Mouse (Mus musculus): ENCODE measurements around the gene Cep19. TPM values are rescaled to one million over a fixed set of nuclear protein-coding genes. Genes with fewer than 3 reads are reported as not detected.
"Not testable (repeated sequence)": the region's sequence is repeated elsewhere in the genome, so short reads cannot be mapped to it uniquely, and the experiment has no call there.

Gene Cep19
- total RNA-seq (2021) = 10 to 100 TPM; 61.5 to 65.9 TPM
- long read RNA-seq, experiment 1, transcript Cep19-202 (4 exons, 1,718 nt) = major isoform, 88 of 150 reads
- long read RNA-seq, experiment 1, partial matches to known transcripts = 1 of 150 reads
- long read RNA-seq, experiment 1, other reads (novel, unspliced or antisense) = 61 of 150 reads
- long read RNA-seq, experiment 2, transcript Cep19-202 (4 exons, 1,718 nt) = major isoform, 128 of 259 reads
- long read RNA-seq, experiment 2, partial matches to known transcripts = 0 of 259 reads
- long read RNA-seq, experiment 2, other reads (novel, unspliced or antisense) = 131 of 259 reads

DNA sequence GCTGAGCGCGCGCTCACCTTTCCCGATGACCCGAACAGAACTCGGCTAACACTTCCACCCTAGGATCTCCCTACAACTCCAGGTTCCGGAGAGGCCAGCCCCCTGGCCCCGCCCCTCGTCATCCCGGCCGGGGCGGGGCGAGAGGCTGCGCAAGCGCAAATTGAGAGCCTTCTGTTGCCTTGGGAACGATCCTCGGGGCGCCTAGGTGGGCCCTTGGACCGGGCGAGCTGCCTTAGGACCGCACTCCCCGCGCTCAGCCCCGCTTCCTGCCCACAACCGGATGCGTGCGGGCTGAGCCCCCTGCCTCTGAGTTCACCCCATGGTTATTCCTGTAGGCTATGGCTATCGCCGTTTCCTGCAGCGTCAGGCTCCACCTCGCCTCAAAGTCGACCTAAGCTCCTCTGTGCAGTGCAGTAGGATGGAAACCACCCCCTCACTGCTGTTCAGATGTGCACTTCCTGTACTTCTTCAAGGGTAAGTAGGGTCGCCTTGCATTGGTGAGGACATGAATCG lies at the start of gene Cep19, which contains the start of gene Pigx:
TSS of gene Cep19 (plus strand) at position 163 of the 513 bp plus-strand sequence.
TSS of gene Pigx (minus strand) at position 103 of the 513 bp plus-strand sequence.
- peak; percentile 88 to 92 for DNase-seq (ENCODE audit: low spot score in 2 of 2)

DNA sequence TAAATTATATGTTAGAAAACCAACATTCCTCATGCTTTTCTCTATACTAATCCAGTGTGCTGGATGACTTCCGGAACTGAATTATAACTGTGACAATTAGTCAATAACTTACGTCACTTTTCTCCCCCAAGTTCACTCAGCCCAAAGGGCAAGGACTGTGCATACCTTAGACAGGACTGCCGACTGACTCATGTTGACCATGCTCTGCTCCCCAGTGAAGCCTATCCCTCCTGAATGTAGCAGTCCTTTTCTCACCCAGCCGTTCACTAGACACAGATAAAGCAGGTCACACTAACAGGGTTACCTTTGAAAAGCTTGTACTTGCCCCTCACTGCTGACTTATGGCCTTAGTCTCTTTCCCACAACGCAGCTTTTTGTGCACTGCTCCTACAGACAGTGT lies 40.8 kb upstream of the Cep19 start:
- DNase-seq (ENCODE audit: low spot score in 2 of 2) = no peak

DNA sequence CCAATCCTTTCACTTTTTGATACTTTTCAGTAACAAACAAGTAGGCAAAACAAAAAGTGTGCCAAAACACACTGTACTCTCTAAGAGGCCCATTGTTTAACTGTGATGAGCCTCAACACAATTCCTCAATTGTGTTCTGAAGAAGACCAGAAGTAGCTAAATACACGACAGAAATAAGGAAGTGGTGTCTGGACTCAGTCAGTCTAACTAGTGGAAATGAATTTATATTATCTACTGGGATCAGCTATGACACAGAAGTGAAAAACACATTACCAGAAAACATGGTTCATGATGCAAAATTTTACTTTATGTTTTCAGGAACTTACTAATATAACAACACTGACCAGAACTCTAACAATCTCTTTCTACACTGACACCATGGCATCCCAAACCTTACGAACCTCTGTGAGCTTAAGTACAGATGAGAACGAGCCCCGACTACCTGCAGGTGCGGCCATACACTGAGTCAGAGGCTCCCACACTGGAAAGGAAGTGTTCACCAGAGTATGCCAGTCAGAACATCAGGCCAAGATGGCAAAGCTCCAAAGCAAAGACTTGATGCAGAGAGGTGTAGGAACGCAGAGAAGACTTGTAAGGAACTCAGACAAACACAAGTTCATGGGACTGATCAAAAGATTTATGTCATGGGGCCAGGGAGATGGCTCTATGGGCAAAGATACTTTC lies 39.6 kb upstream of the Cep19 start:
- DNase-seq (ENCODE audit: low spot score in 2 of 2) = no peak

DNA sequence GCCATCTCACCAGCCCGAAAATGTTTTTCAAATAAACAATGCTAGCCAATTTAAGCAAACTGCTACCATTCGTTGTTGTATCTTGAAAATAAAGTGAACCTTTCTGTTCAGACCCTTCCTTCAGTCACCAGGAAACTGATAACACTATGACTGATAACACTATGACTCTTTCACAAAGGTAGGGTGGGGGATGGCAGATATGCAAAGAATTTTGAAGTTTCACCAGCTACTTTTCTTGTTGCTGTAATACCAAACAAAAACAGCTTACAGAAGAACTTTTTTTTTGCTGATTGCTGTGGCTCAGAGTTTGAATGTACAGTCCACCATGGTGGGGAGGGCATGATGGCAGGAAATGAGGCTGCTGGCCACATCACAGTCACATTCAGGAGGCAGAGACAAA lies 37.4 kb upstream of the Cep19 start:
- no peak for DNase-seq (ENCODE audit: low spot score in 2 of 2)

DNA sequence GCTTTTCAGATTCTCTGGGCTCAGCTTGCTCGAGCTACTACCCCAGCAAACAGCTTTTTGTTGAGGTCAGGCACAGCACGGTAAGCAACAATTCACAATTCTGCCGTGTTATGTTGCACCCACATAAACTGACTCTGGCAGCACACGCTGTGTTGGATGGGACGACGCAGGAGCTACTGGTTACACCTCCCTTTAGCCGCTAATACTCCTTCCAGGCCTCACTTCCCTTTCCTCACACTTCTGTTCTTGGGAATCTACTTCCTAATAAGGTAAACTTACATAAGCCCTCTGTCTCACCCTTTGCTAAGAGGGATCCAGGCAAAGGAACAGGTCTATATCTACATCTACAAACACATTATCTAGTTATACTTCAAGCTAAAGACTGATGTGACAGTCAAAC lies 35.7 kb upstream of the Cep19 start:
- DNase-seq (ENCODE audit: low spot score in 2 of 2) = no peak

DNA sequence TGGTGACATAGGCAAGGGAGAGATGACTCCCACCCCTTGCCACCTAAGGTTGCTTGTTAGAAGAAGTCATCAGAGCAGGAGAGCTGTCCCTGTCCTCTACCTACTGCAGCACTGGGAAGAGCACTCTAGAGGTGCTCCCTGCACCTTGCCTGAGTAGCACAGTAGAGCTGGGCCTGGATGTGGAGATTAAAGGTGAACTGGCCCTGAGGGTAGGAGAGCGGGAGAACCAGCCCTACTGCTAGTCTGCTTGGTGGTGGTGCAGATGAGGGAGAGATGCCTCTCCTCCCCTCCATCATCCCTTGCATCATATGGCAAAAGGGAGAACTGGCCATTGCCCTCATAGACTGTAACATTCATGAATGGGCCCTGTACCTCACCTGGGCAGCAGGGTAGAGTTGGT lies 32.7 kb upstream of the Cep19 start:
- DNase-seq (ENCODE audit: low spot score in 2 of 2) = no peak

DNA sequence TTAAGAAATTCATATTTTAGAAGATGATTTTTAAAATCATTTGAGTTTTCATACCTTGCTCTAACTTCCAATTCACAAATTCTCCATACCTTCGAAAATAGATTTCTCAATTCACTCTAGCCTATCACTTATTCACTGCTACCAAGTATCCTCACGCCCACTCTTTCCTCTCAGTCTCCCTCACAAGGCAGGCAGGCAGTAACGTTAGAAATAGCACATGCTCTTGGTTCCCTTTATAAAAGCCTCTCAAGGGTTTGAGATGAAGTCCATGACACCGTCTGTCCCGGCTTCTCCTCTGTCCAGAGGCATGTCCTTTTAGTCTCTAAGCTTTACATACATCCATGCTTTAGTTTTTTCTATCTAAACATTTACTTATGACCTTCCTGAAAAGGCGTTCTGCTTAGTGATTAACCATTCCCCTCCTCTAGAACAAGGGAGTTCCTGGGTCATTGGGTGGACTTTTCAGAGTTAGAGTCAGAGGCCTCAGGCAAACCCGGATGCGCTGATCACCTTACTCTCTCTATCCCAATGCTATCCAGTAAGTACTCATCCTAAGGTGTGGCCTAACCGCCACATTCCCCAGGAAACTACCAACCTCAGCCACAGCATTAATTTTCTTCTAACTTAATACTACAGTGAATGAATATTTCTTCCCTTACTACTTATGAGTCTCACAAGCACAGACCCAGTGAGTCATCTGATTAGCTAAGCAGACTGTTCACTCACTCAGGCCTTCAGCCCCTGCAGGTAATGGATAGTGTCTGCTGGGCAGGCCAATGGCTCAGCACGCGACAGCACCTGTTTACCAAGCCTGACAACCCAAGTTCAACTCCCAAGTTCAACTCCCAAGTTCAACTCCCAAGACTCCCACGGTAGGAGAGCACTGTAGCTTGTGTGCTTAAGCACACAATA lies 31.0 kb upstream of the Cep19 start:
- DNase-seq (ENCODE audit: low spot score in 2 of 2) = no peak

DNA sequence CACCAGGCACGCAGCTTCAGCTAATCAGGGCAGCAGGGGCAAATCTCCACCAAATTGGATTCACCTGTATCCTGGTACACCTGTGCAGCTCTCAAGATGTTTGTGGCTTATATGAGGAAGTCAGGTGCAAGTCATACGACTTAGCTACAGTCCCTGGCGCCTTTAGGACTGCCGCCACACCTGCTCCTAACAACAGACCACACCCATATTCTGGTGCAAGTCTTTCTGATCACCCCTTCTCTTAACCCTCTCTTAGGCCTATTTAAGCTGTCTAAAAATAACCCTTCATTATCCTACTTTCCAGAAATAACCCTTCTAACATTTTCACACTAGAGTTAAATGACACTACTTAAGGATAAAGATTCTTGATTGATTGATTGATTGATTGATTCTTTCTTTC lies 29.5 kb upstream of the Cep19 start:
- not testable (repeated sequence) for DNase-seq (ENCODE audit: low spot score in 2 of 2)

DNA sequence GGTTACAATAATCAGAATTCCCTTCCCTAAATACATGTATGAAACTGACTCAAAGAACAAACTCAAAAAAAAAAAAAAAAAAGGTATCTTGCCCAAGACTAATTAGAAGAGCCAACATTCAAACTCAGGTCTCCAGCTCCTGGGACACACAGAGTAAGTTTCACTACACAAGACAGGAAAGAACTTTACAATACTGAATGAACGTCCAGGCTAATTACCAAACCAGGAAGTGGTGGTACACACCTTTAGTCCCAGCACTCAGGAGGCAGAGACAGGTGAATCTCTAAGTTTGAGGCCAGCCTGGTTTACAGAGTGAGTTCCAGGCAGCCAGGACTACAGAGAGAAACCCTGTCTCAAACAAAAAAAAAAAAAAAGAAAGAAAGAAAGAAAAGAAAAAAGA lies 23.8 kb upstream of the Cep19 start:
- no peak for DNase-seq (ENCODE audit: low spot score in 2 of 2)

DNA sequence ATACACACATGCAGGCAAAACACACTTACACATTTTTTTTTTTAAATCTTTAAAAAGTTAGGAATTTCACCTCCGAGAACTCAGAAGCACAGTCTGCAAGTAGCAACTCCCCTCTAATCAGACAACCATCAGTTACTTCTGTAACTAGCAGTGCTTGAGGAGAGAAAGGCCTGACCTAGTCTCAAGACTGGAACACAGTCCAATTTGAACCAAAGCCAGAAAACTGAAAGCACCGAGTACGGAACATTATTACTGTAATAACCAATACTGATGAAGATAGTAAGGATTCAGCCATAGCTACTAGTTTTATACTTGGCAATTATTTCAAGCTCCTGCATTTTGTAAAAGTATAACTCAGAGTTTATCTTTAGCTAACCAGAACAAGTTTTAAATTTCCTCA lies 23.2 kb upstream of the Cep19 start:
- no peak for DNase-seq (ENCODE audit: low spot score in 2 of 2)

DNA sequence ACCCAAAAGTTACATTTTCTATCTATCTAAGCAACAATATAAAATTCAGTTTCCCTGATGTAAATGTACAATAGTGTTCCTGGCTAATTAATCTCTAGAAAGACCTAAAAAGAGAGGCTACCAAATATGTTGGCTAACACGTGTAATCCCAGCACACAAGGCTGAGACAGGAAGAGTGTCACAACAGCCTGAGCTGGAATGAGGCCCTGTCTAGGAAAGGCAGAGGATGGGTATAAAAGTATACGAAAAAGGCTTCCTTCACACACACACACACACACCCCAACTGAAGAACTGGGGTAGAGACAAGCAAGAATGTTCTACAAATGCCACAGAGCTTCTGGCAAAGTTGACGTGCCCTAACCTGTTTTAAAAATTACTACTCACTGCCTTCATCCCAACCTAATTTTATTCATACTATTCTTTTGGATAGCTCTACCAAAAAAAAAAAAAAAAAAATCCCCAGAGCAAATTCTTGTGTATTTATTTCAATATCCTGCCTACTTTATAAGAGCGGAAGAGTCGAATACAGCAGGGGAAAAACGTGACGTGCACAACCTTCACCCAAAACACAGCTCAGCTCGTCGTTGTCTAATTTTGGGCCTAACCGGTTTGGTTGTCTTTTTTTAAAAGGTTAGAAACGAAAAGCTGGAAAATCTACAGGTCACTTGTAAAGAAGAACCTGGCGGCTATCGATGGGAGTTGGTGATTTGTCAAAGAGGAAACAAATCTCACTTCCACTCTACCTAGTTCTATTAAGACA lies 21.8 kb upstream of the Cep19 start:
- DNase-seq (ENCODE audit: low spot score in 2 of 2) = no peak

DNA sequence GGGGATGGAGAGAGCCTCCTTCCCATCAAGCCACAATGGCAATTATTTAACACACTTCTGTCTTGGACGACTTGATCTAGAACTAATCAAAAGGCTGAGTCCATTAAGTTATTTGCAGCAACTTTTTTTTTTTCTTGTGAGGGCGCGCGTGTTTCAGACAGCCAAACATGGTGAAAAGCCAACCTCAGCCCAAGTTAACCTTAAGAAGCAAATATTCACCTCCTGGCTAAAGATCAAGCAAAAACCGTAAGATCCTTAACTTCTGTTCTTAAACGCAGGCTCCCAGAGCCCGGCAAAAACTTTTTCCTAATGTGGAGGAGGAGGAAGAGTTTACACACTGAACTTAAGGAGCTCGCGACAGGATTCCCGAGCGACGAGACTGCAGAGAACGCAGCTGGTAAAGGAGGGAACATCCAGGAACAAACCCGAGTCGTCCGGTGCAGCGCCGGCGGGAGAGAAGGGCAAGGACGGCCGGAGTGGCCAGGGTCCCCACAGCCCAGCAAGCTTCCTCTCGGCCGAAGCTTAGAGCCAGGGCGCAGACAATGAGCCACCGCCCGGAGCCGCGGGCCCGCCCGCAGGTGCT lies 21.1 kb upstream of the Cep19 start:
- DNase-seq (ENCODE audit: low spot score in 2 of 2) = peak in 1 of 2 experiments; percentile 35

DNA sequence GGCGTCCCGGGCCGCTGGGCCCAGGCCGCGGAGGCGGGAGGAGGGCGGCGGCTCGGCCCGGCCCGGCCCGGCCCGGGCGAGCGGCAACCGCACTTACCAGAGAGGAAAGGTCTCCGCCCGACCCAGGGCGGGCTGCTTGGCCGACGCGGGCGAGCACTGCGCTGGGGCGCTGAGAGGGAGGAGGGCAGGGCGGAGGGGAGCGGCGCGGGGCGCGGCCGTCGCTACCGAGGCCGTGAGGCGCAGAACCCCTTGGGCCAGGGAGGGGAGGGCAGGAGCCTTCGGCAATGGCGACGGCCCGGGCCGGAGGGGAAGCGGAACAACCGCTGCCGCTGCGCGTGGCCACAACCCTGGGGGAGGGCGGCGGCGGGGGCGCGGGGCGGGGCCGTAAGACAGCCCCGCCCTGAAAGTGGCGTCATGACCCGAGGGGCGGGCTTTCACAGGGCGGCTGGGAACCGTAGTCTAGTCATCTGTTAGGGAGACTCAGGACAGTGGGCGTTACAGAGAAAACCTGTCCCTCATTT lies 20.5 kb upstream of the Cep19 start, which contains the start of gene Pak2:
TSS of gene Pak2 (minus strand) at position 352 of the 521 bp plus-strand sequence.
- DNase-seq (ENCODE audit: low spot score in 2 of 2) = peak; percentile 71 to 85

DNA sequence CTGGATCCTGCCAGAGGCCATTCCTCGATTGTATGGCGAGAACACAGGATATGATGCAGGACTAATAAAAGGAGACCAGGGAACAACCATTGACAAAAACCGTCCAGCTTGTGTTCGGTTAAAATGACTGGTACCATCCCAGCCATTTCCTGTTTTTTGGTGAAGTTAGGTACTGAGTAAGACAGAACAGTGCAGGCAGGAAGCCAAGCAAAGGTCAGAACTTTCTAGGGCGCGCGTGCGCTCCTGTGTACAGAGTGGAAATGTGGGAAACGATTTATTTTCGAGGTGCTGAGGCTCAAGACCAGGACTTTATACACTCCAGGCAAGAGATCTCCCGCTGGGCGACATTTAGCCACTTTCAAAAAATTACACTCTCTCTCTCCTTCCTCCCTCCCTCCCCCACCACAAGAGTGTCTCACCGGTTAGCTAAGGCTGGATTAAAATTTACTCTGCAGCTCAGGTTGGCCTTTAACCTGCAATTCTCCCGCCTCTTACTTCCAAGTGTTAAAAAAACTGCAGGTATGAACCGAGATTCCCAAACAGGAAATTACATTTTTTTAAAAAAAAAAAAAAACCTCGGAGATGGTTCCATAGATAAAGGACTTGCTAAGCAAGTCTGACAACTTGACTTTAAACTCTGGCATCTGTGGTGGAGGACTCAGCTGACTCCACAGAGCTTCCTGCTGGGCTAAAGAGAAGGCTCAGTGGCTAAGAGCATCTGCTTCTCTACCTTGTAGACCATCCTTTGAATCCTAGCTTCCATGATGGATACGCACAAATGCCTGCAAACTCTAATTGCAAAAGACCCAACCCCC lies 11.8 kb upstream of the Cep19 start:
- DNase-seq (ENCODE audit: low spot score in 2 of 2) = no peak

DNA sequence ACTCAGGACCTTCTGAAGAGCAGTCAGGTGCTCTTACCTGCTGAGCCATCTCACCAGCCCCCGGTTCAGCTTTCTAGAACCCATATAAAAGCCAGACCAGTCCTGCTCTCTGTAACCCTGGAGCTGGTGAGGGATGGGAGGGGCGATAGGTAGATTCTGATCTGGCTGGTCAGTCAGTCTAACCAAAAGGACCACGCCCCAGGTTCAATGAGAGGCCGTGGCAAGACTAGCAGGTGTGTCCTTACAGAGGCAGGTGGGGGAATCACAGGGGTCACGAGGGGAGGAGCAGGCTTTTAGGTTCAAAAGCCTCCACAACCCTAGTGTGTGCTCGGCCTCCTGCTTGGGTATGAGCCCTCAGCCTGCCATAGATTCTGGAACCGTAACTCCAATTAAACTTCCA lies 8.1 kb upstream of the Cep19 start:
- no peak for DNase-seq (ENCODE audit: low spot score in 2 of 2)

DNA sequence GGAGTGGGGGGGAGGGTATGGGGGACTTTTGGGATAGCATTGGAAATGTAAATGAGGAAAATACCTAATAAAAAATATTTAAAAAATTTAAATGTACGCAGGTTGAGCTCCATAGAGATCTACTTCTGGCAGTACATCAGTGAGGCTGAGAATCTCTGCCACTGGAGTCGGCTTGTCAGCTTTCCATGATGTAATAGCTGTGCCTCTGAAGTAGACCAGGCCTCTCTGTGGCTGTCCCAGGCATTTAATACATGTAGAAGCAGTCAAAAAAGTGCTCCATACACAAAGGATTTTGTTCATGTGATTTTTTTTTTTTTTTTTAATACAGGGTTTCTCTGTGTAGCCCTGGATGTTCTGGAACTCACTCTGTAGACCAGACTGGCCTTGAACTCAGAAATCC lies 1.8 kb upstream of the Cep19 start:
- DNase-seq (ENCODE audit: low spot score in 2 of 2) = not testable (repeated sequence)

DNA sequence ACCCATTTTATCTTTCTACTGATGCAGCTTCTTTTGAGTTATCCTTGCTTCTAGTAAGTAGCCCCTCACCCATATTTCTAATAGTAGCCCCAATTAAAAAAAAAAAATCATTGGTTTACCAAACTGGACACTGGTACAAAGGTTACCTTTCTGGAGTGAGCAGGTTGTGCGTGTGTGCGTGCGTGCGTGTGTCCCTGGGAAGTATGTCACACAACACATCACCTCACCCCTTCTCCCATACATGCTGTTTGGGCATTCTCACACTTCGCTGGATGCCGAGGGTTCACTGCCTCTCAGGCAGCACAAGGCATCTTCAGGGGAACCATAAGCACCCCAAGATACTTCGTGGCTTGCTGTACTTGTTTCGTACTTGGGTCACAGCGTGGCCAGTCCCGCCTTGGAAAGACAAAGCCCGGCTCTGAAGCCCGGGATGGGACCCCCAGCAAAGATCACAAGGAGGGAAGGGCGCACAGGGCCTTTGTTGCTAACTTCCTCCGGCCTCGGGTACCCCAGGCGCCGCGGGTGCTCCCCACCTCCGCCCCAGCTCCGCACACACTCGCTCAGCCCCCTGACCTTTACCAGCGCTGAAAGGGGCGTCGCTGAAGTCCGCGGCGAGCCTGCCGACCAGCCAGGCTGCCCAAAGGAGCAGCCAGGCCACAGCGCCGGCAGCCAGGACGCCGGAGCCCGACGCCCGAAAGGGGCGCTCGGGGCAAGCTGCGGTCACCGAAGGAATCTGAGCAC lies 533 bp upstream of the Cep19 start:
- no peak for DNase-seq (ENCODE audit: low spot score in 2 of 2)

DNA sequence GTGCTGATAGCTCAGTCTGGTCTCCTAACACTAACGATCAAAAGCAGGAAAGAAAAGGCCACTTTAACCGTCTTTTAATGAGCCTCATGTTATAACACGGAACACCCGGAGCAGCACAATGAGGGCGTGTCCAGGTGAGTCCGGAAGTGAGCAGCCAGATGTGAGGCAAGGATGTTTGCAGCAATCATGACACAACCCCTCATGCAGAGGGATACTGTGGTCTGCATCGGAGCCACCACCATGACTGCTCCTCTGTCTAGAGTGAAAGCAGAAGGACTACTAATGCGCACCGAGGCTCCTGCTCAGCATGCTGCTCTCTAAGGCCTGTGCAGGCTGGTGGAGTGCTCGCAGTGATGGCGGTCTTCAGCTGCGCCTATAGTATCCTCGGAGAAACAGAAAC lies 2.7 kb downstream of the Cep19 start:
- DNase-seq (ENCODE audit: low spot score in 2 of 2) = no peak
